Mouse (Mus musculus) limb, embryonic 12.5 days (tissue): ENCODE measurements at regions not wholly inside any gene's neighbourhood (a gene's known extent, or its start where the extent isn't known, plus 50 kb on each side); places are given as distances from the start of the nearest gene placed in this dataset.

Experiments
- ATAC-seq: fragments of 200-750 bp; cut with Nextera tagmentation; 2 replicates; pipeline ENCODE4 v1.8.0; 2017; ENCODE audit warnings: low read depth, moderate TSS enrichment; ENCODE audit not compliant: insufficient number of reproducible peaks, insufficient read depth, low FRiP score, low TSS enrichment
- H3K27ac ChIP-seq: fragments of 300-500 bp; sonication (generic); 2 replicates; pipeline ENCODE4 v1.5.1; 2016; ENCODE audit warnings: mild to moderate bottlenecking, moderate library complexity
- H3K27me3 ChIP-seq: fragments of 300-500 bp; sonication (generic); 2 replicates; pipeline ENCODE4 v1.6.1; 2016; ENCODE audit warnings: mild to moderate bottlenecking, moderate library complexity
- H3K36me3 ChIP-seq: fragments of 300-500 bp; sonication (generic); 2 replicates; pipeline ENCODE4 v1.6.1; 2016; ENCODE audit warnings: mild to moderate bottlenecking, moderate library complexity
- H3K4me1 ChIP-seq: fragments of 300-500 bp; sonication (generic); replicated peaks from 2 replicates; pipeline ENCODE4 v1.6.1; 2016
- H3K4me2 ChIP-seq: fragments of 300-500 bp; sonication (generic); 2 replicates; pipeline ENCODE4 v1.6.1; 2016; ENCODE audit warnings: mild to moderate bottlenecking, moderate library complexity
- H3K4me3 ChIP-seq: fragments of 300-500 bp; sonication (generic); replicated peaks from 2 replicates; pipeline ENCODE4 v1.5.1; 2016; ENCODE audit warnings: mild to moderate bottlenecking
- H3K9ac ChIP-seq: fragments of 300-500 bp; sonication (generic); replicated peaks from 2 replicates; pipeline ENCODE4 v1.6.1; 2016; ENCODE audit warnings: mild to moderate bottlenecking, moderate library complexity
- H3K9me3 ChIP-seq: fragments of 300-500 bp; sonication (generic); 2 replicates; pipeline ENCODE4 v1.6.1; 2016; ENCODE audit warnings: mild to moderate bottlenecking, moderate library complexity
- WGBS: fragments of 180-500 bp; shearing (Covaris S2); methylation state at CpG from one replicate; pipeline ENCODE4 v1.1.7; 2016; 5-methylcytosine and 5-hydroxymethylcytosine counted together

GRCm38 (mm10) chr3:137561986-137562385, 59.4 kb upstream of the Ddit4l start:
- Histone ChIP-seq H3K27ac (no peak overlapping the region), H3K36me3 (no peaks in the 10 kb centered on the region), H3K4me3 (no peak overlapping the region), H3K4me2 (0 out of 2 replicates have a peak overlapping the region, but pooled peaks have one; percentile 15), H3K27me3 (0 out of 2 replicates have a peak, but pooled peaks cover 4% of the 10 kb centered on the region), H3K9me3 (no peaks in the 10 kb centered on the region), H3K4me1 (peaks cover 29% of the 10 kb centered on the region), H3K9ac (no peak overlapping the region)
- 0 out of 2 replicates have a peak, but pooled peaks have one; percentile 26 for ATAC-seq
- 47% methylated on average over 2 of the region's 2 CpGs for WGBS

GRCm38 (mm10) chr3:137563541-137564080, 57.8 kb upstream of the Ddit4l start:
- Histone ChIP-seq H3K27ac (no peak overlapping the region), H3K4me1 (peaks cover 29% of the 10 kb centered on the region), H3K4me3 (no peak overlapping the region), H3K4me2 (no peak overlapping the region), H3K27me3 (0 out of 2 replicates have a peak, but pooled peaks cover 4% of the 10 kb centered on the region), H3K9me3 (no peaks in the 10 kb centered on the region), H3K36me3 (no peaks in the 10 kb centered on the region), H3K9ac (no peak overlapping the region)
- WGBS: 78% methylated on average over 6 of the region's 6 CpGs
- ATAC-seq: no peak

GRCm38 (mm10) chr3:137564282-137564681, 57.1 kb upstream of the Ddit4l start:
- WGBS: 27% methylated on average over 5 of the region's 5 CpGs
- Histone ChIP-seq H3K27ac (0 out of 2 replicates have a peak overlapping the region, but pooled peaks have one; percentile 17), H3K4me2 (no peak overlapping the region), H3K27me3 (no peaks in the 10 kb centered on the region), H3K4me3 (no peak overlapping the region), H3K4me1 (peaks cover 29% of the 10 kb centered on the region), H3K9ac (no peak overlapping the region), H3K36me3 (no peaks in the 10 kb centered on the region), H3K9me3 (no peaks in the 10 kb centered on the region)
- ATAC-seq: no peak

GRCm38 (mm10) chr3:137568580-137569313, 52.7 kb upstream of the Ddit4l start:
- WGBS: 83% methylated on average over 2 of the region's 2 CpGs
- ATAC-seq: no peak
- Histone ChIP-seq H3K4me1 (peaks cover 7% of the 10 kb centered on the region), H3K4me2 (no peak overlapping the region), H3K36me3 (no peaks in the 10 kb centered on the region), H3K9me3 (no peaks in the 10 kb centered on the region), H3K27ac (no peak overlapping the region), H3K9ac (no peak overlapping the region), H3K27me3 (no peaks in the 10 kb centered on the region), H3K4me3 (no peak overlapping the region)
